ENCODE assay signal across 8 mouse cellular contexts in genomic region chr1:52499601-52500313, GRCm38 (mm10). TPM values are rescaled to one million over a fixed set of nuclear protein-coding genes. Genes with fewer than 3 reads are reported as not detected.
DNase-seq lines count a peak whose midpoint lies in the region; ATAC-seq lines count a peak whose summit lies in the region.

No protein-coding gene starts in this region.

- H3K27me3 ChIP-seq in heart, embryonic 16.5 days (ENCODE audit: control insufficient read depth, insufficient read depth, low read length) = no peaks in the 10 kb centered on the region
- H3K27me3 ChIP-seq in neural tube, embryonic 13.5 days = no peaks in the 10 kb centered on the region

- peak; percentile 58 for ATAC-seq in CD4-positive, CD25-positive, alpha-beta regulatory T cell, adult 4 months
- ATAC-seq in erythroid progenitor cell, adult 5-6 weeks (replicated peaks; ENCODE audit: low FRiP score, poor library complexity, severe bottlenecking) = peak; percentile 44; the same call in 1 of the 2 replicates
- no peak; the same call in 1 of the 2 replicates for ATAC-seq in heart, embryonic 16.5 days (replicated peaks; ENCODE audit: extremely low read depth, insufficient read depth, low FRiP score)
- ATAC-seq in neural tube, embryonic 13.5 days (ENCODE audit: low read depth) = peak; percentile 86

- DNase-seq in adrenal gland, postnatal 36 days = peak; percentile 51 to 57
- DNase-seq in kidney, postnatal 14 days = peak; percentile 69
- peak; percentile 62 to 66 for DNase-seq in lung, adult 18-20 months
- DNase-seq in testis, postnatal 14 days (ENCODE audit: low spot score) = peak; percentile 35

- no peaks in the 10 kb centered on the region for H3K9me3 ChIP-seq in heart, embryonic 16.5 days (replicated peaks; ENCODE audit: control insufficient read depth, low read length)
- H3K9me3 ChIP-seq in neural tube, embryonic 13.5 days = no peaks in the 10 kb centered on the region

- peak overlapping the region; percentile 86 for H3K4me2 ChIP-seq in heart, embryonic 16.5 days (ENCODE audit: low read depth, low read length)
- H3K4me2 ChIP-seq in neural tube, embryonic 13.5 days = peak overlapping the region; percentile 83

- under 1% methylated on average over 58 of the region's 68 CpGs for WGBS in heart, embryonic 16.5 days
- under 1% methylated on average over 64 of the region's 68 CpGs for WGBS in neural tube, embryonic 13.5 days

- peak overlapping the region; percentile 96 for H3K27ac ChIP-seq in heart, embryonic 16.5 days (ENCODE audit: low read length)
- H3K27ac ChIP-seq in neural tube, embryonic 13.5 days (replicated peaks) = peak overlapping the region; percentile 76

- no peaks in the 10 kb centered on the region for H3K36me3 ChIP-seq in heart, embryonic 16.5 days (ENCODE audit: control insufficient read depth, insufficient read depth)
- H3K36me3 ChIP-seq in neural tube, embryonic 13.5 days = no peaks in the 10 kb centered on the region

- H3K4me3 ChIP-seq in heart, embryonic 16.5 days (ENCODE audit: low read length) = peak overlapping the region; percentile 78
- H3K4me3 ChIP-seq in neural tube, embryonic 13.5 days = peak overlapping the region; percentile 63

- peak overlapping the region; percentile 96 for H3K9ac ChIP-seq in heart, embryonic 16.5 days (ENCODE audit: low read length)
- H3K9ac ChIP-seq in neural tube, embryonic 13.5 days = peak overlapping the region; percentile 88

- peaks cover 18% of the 10 kb centered on the region for H3K4me1 ChIP-seq in heart, embryonic 16.5 days (ENCODE audit: control insufficient read depth, insufficient read depth, low read length)
- peaks cover 17% of the 10 kb centered on the region for H3K4me1 ChIP-seq in neural tube, embryonic 13.5 days (replicated peaks)

RNA-seq across cellular contexts. Expression of gene Nab1, which starts 0.7 kb away (rescaled TPM):
- polyA plus RNA-seq in CD4-positive, CD25-positive, alpha-beta regulatory T cell, adult 4 months (2017; shearing (Covaris generic)) = 10 to 100 TPM; 16.0 to 21.9 TPM
- 10 to 100 TPM; 59.5 to 62.7 TPM for total RNA-seq in adrenal gland, postnatal 36 days (2021)
- 9.6 and 14.8 TPM in 2 replicates for total RNA-seq in erythroid progenitor cell, adult 5-6 weeks (2015; ENCODE audit: low replicate concordance)
- 7.2 and 10.4 TPM in 2 replicates for total RNA-seq in erythroid progenitor cell, adult 5-6 weeks (2017; ENCODE audit: low replicate concordance)
- polyA plus RNA-seq in heart, embryonic 16.5 days (2015; fragmentation: Nextera tagmentation; extraction: Ambion mirVana) = 15.9 and 16.0 TPM in 2 replicates
- polyA plus RNA-seq in neural tube, embryonic 13.5 days (2015; fragmentation: Nextera tagmentation; extraction: Ambion mirVana) = 8.9 and 9.7 TPM in 2 replicates
